Mouse (Mus musculus) splenic B cell, adult 2 months (primary cell): ENCODE data around the gene Psg16.

Experiments used
- DNase-seq: peaks from one replicate; pipeline ENCODE4 v3.0.0-alpha.2; 2011; ENCODE audit warnings: low read depth, low spot score
- H3K27me3 ChIP-seq: 2 replicates; pipeline ENCODE4 v1.6.1; 2012; ENCODE audit warnings: mild to moderate bottlenecking, low read length, moderate library complexity, mixed read lengths; ENCODE audit not compliant: control insufficient read depth, poor library complexity, insufficient read depth, severe bottlenecking
- H3K36me3 ChIP-seq: 2 replicates; pipeline ENCODE4 v1.6.1; 2012; ENCODE audit warnings: mild to moderate bottlenecking, low read length, moderate library complexity, mixed read lengths; ENCODE audit not compliant: control insufficient read depth, poor library complexity, insufficient read depth, severe bottlenecking

Psg16 gene

GRCm38 (mm10) chr7:17048431-17049190 lies 25.2 kb upstream of the Psg16 start:
- H3K27me3 ChIP-seq: no peaks in the 10 kb centered on the region
- no peak for DNase-seq
- H3K36me3 ChIP-seq: no peaks in the 10 kb centered on the region

- H3K36me3 ChIP-seq: no peaks in the 10 kb centered on the region
- no peaks in the 10 kb centered on the region for H3K27me3 ChIP-seq
- DNase-seq: no peak
Observed at GRCm38 (mm10) chr7:17050491-17050890, 23.3 kb upstream of the Psg16 start.

- no peaks in the 10 kb centered on the region for H3K36me3 ChIP-seq
- no peaks in the 10 kb centered on the region for H3K27me3 ChIP-seq
- DNase-seq: peak; percentile 79
Observed at GRCm38 (mm10) chr7:17050933-17051594, 22.8 kb upstream of the Psg16 start.

GRCm38 (mm10) chr7:17054325-17054989 lies 19.4 kb upstream of the Psg16 start:
- no peaks in the 10 kb centered on the region for H3K27me3 ChIP-seq
- H3K36me3 ChIP-seq: no peaks in the 10 kb centered on the region
- DNase-seq: no peak

GRCm38 (mm10) chr7:17055287-17055946 lies 18.4 kb upstream of the Psg16 start:
- no peak for DNase-seq
- H3K36me3 ChIP-seq: no peaks in the 10 kb centered on the region
- no peaks in the 10 kb centered on the region for H3K27me3 ChIP-seq

GRCm38 (mm10) chr7:17056081-17056581 lies 17.7 kb upstream of the Psg16 start:
- no peaks in the 10 kb centered on the region for H3K27me3 ChIP-seq
- no peaks in the 10 kb centered on the region for H3K36me3 ChIP-seq
- peak; percentile 68 for DNase-seq

- no peaks in the 10 kb centered on the region for H3K36me3 ChIP-seq
- H3K27me3 ChIP-seq: no peaks in the 10 kb centered on the region
- no peak for DNase-seq
Observed at GRCm38 (mm10) chr7:17056601-17057523, 17.0 kb upstream of the Psg16 start.

GRCm38 (mm10) chr7:17058071-17058689 lies 15.7 kb upstream of the Psg16 start:
- Histone ChIP-seq H3K27me3 (no peaks in the 10 kb centered on the region), H3K36me3 (no peaks in the 10 kb centered on the region)
- peak; percentile 69 for DNase-seq

- DNase-seq: peak; percentile 85
- H3K36me3 ChIP-seq: no peaks in the 10 kb centered on the region
- no peaks in the 10 kb centered on the region for H3K27me3 ChIP-seq
Observed at GRCm38 (mm10) chr7:17058816-17059462, 14.9 kb upstream of the Psg16 start.

GRCm38 (mm10) chr7:17059463-17059844 lies 14.4 kb upstream of the Psg16 start:
- no peaks in the 10 kb centered on the region for H3K27me3 ChIP-seq
- DNase-seq: no peak
- H3K36me3 ChIP-seq: no peaks in the 10 kb centered on the region

- no peaks in the 10 kb centered on the region for H3K27me3 ChIP-seq
- peak; percentile 39 for DNase-seq
- no peaks in the 10 kb centered on the region for H3K36me3 ChIP-seq
Observed at GRCm38 (mm10) chr7:17060031-17060781, 13.6 kb upstream of the Psg16 start.

GRCm38 (mm10) chr7:17060782-17061605 lies 12.8 kb upstream of the Psg16 start:
- DNase-seq: peak; percentile 25
- Histone ChIP-seq H3K36me3 (no peaks in the 10 kb centered on the region), H3K27me3 (no peaks in the 10 kb centered on the region)
